Mouse (Mus musculus) embryonic facial prominence, embryonic 14.5 days (tissue): ENCODE measurements around the gene Rarres1. TPM values are rescaled to one million over a fixed set of nuclear protein-coding genes. Genes with fewer than 3 reads are reported as not detected.

ENCODE experiments used
- polyA plus RNA-seq: library from polyadenylated mRNA; unstranded; fragments of >200 nt; fragmentation: Nextera tagmentation; extraction: Ambion mirVana; gene quantifications from 2 replicates; pipeline ENCODE4 v1.2.1, GENCODE M21; 2014

The Rarres1 gene
- polyA plus RNA-seq, 1 experiment from 2014 or later: 5.6 TPM

Other genes with a start within 250 kb of the Rarres1 start
- gene Mlf1, start 141.4 kb downstream of the Rarres1 start, polyA plus RNA-seq: 33.1 and 55.0 TPM in 2 replicates
- gene Gm17402, start 140.4 kb downstream of the Rarres1 start, polyA plus RNA-seq: not detected in 2 replicates
- gene Gfm1, start 85.4 kb downstream of the Rarres1 start, polyA plus RNA-seq: 47.2 and 53.5 TPM in 2 replicates
- gene Lxn, start 51.6 kb downstream of the Rarres1 start, polyA plus RNA-seq: 105 and 107 TPM in 2 replicates
- 60.9 and 64.3 TPM in 2 replicates for gene Mfsd1, start 67.2 kb upstream of the Rarres1 start, polyA plus RNA-seq